ENCODE assay signal across 9 mouse cellular contexts in the genomic region with DNA sequence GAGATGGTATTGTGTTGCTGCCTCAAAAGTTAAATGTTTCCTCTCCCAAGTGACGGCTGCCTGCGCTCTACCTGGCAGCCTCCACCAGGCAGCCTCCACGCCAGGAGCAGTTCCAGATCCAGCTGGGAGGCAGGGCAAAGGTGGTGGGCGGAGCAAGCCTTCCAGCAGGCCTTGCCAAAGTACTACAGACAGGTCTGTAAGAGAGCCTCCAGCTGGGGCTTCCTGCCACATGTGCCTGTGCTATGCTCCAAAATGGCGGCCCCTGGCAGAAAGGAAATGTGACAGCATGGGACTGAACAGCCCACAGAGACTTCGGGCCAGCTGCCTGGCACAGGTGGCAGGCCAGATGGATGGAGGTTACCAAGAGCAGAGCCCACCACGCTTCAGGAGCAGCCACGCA. TPM values are rescaled to one million over a fixed set of nuclear protein-coding genes. Genes with fewer than 3 reads are reported as not detected.
A peak's percentile ranks its signal among the peaks of the same experiment; 100 is the strongest.
DNase-seq lines count a peak whose midpoint lies in the region; ATAC-seq and TF ChIP-seq lines count a peak whose summit lies in the region.
"Had no signal": no experiment of that assay in that cellular context is flagged by ENCODE, and none has a peak within 500 bp of the region (broad histone marks: within the 10 kb centered on the region; RNA-seq: fewer than 3 reads in every experiment).

No protein-coding gene starts in this region.

- 64% methylated on average over 8 of the region's 8 CpGs for WGBS in forebrain, embryonic 14.5 days
- 82% methylated on average over 8 of the region's 8 CpGs for WGBS in forebrain, embryonic 10.5 days
- WGBS in kidney, postnatal 0 days, result 62% methylated on average over 8 of the region's 8 CpGs

- H3K9me3 ChIP-seq in forebrain, embryonic 14.5 days (replicated peaks; ENCODE audit: control insufficient read depth, low read length), result no peaks in the 10 kb centered on the region
- no peaks in the 10 kb centered on the region for H3K9me3 ChIP-seq in forebrain, embryonic 10.5 days
- H3K9me3 ChIP-seq in kidney, postnatal 0 days (replicated peaks; ENCODE audit: low read length), result no peaks in the 10 kb centered on the region

- no peak for ATAC-seq in forebrain, embryonic 14.5 days
- no peak for ATAC-seq in kidney, postnatal 0 days (replicated peaks; ENCODE audit: low FRiP score, low read depth)

- no peak overlapping the region for H3K9ac ChIP-seq in forebrain, embryonic 14.5 days (ENCODE audit: low read length)
- no peak overlapping the region for H3K9ac ChIP-seq in kidney, postnatal 0 days (ENCODE audit: low read depth, low read length)

- H3K27ac ChIP-seq in forebrain, embryonic 14.5 days (ENCODE audit: low read depth, low read length), result no peak overlapping the region
- no peak overlapping the region for H3K27ac ChIP-seq in forebrain, embryonic 10.5 days
- no peak overlapping the region for H3K27ac ChIP-seq in kidney, postnatal 0 days
- H3K27ac ChIP-seq: macrophage had no signal

- H3K36me3 ChIP-seq in forebrain, embryonic 14.5 days (ENCODE audit: control insufficient read depth, insufficient read depth, low read length), result 0 out of 2 replicates have a peak, but pooled peaks cover 15% of the 10 kb centered on the region
- peaks cover 83% of the 10 kb centered on the region for H3K36me3 ChIP-seq in forebrain, embryonic 10.5 days (replicated peaks)
- peaks cover 15% of the 10 kb centered on the region; the same call in 1 of the 2 replicates for H3K36me3 ChIP-seq in kidney, postnatal 0 days (ENCODE audit: insufficient read depth, low read length)

- H3K4me1 ChIP-seq in forebrain, embryonic 14.5 days (ENCODE audit: control insufficient read depth, insufficient read depth, low read length), result 0 out of 2 replicates have a peak, but pooled peaks cover 3% of the 10 kb centered on the region
- H3K4me1 ChIP-seq in forebrain, embryonic 10.5 days, result no peaks in the 10 kb centered on the region
- H3K4me1 ChIP-seq in kidney, postnatal 0 days (replicated peaks; ENCODE audit: insufficient read depth, low read length), result no peaks in the 10 kb centered on the region

- H3K27me3 ChIP-seq in forebrain, embryonic 14.5 days (replicated peaks; ENCODE audit: control insufficient read depth, insufficient read depth, low read length), result no peaks in the 10 kb centered on the region
- no peaks in the 10 kb centered on the region for H3K27me3 ChIP-seq in forebrain, embryonic 10.5 days (ENCODE audit: poor library complexity, severe bottlenecking)
- H3K27me3 ChIP-seq in kidney, postnatal 0 days (ENCODE audit: insufficient read depth, low read length), result no peaks in the 10 kb centered on the region

- TF ChIP-seq CTCF in kidney, postnatal 0 days (IDR thresholded peaks at IDR 0.05; ENCODE audit: low read depth), result no peak

- no peak overlapping the region for H3K4me2 ChIP-seq in forebrain, embryonic 14.5 days (ENCODE audit: low read length)
- no peak overlapping the region for H3K4me2 ChIP-seq in kidney, postnatal 0 days (ENCODE audit: low read length)

- DNase-seq in forebrain, embryonic 14.5 days (ENCODE audit: low spot score), result peak; percentile 48
- DNase-seq in forebrain, embryonic 10.5 days (ENCODE audit: extremely low spot score, low spot score), result no peak
- peak; percentile 13 for DNase-seq in urinary bladder, postnatal 14 days (ENCODE audit: low spot score)
- DNase-seq in urinary bladder, postnatal 25 days (ENCODE audit: low spot score), result no peak
- DNase-seq in kidney, postnatal 0 days (ENCODE audit: low spot score), result peak; percentile 12
- DNase-seq in thymus, postnatal 14 days, result peak; percentile 87
- DNase-seq in frontal cortex, postnatal 10 days (ENCODE audit: low spot score in 2 of 2), result no peak
- no peak for DNase-seq in retina, embryonic 14.5 days (ENCODE audit: low spot score)

- H3K4me3 ChIP-seq in forebrain, embryonic 14.5 days (ENCODE audit: low read depth, low read length), result no peak overlapping the region
- no peak overlapping the region for H3K4me3 ChIP-seq in forebrain, embryonic 10.5 days
- no peak overlapping the region for H3K4me3 ChIP-seq in kidney, postnatal 0 days (replicated peaks; ENCODE audit: low read depth, low read length)

RNA-seq across cellular contexts. Expression of gene Mad1l1, which starts 39.0 kb away (rescaled TPM):
- polyA plus RNA-seq in forebrain, embryonic 14.5 days (2014; fragmentation: Nextera tagmentation; extraction: Ambion mirVana), result 29.2 and 32.4 TPM in 2 replicates
- polyA plus RNA-seq in forebrain, embryonic 10.5 days (2016; fragmentation: Nextera tagmentation; extraction: Ambion mirVana), result 60.8 and 62.7 TPM in 2 replicates
- polyA plus RNA-seq in kidney, postnatal 0 days (2015; fragmentation: Nextera tagmentation; extraction: Ambion mirVana), result 25.8 and 31.5 TPM in 2 replicates

RNA-seq across cellular contexts. Expression of gene Nudt1, which starts 39.1 kb away (rescaled TPM):
- polyA plus RNA-seq in forebrain, embryonic 14.5 days (2014; fragmentation: Nextera tagmentation; extraction: Ambion mirVana), result 18.3 and 24.5 TPM in 2 replicates
- 57.4 TPM in 2 replicates for polyA plus RNA-seq in forebrain, embryonic 10.5 days (2016; fragmentation: Nextera tagmentation; extraction: Ambion mirVana)
- polyA plus RNA-seq in kidney, postnatal 0 days (2015; fragmentation: Nextera tagmentation; extraction: Ambion mirVana), result 39.9 and 42.1 TPM in 2 replicates

RNA-seq across cellular contexts. Expression of gene Mrm2, which starts 49.3 kb away (rescaled TPM):
- 24.5 and 28.3 TPM in 2 replicates for polyA plus RNA-seq in forebrain, embryonic 14.5 days (2014; fragmentation: Nextera tagmentation; extraction: Ambion mirVana)
- polyA plus RNA-seq in forebrain, embryonic 10.5 days (2016; fragmentation: Nextera tagmentation; extraction: Ambion mirVana), result 22.9 TPM in 2 replicates
- 17.2 and 17.3 TPM in 2 replicates for polyA plus RNA-seq in kidney, postnatal 0 days (2015; fragmentation: Nextera tagmentation; extraction: Ambion mirVana)

Comparison
In these comparisons a context has a peak if more than half of its experiments do, and no peak if none do; other contexts are left out.
1. DNase-seq: peak in forebrain, embryonic 14.5 days (single experiment), urinary bladder, postnatal 14 days (single experiment), kidney, postnatal 0 days (single experiment) and thymus, postnatal 14 days (single experiment); none in forebrain, embryonic 10.5 days (single experiment), urinary bladder, postnatal 25 days (single experiment), frontal cortex, postnatal 10 days (0 of 2) and retina, embryonic 14.5 days (single experiment).